Mouse (Mus musculus) lung, postnatal 0 days (tissue): ENCODE measurements around the gene Fam71f1. TPM values are rescaled to one million over a fixed set of nuclear protein-coding genes. Genes with fewer than 3 reads are reported as not detected.

Experiments
- ATAC-seq: fragments of 200-750 bp; cut with Nextera tagmentation; 2 replicates; pipeline ENCODE4 v1.8.0; 2017; ENCODE audit warnings: moderate library complexity
- DNase-seq: peaks from one replicate; pipeline ENCODE4 v3.0.0-alpha.2; 2016; ENCODE audit warnings: low spot score
- H3K27ac ChIP-seq: fragments of 300-500 bp; sonication (generic); 2 replicates; pipeline ENCODE4 v1.5.1; 2014; ENCODE audit warnings: antibody characterized with exemption, mild to moderate bottlenecking, low read length, mixed read lengths
- H3K27me3 ChIP-seq: fragments of 300-500 bp; sonication (generic); replicated peaks from 2 replicates; pipeline ENCODE4 v1.6.1; 2014; ENCODE audit warnings: low read length, mixed read lengths; ENCODE audit not compliant: insufficient read depth
- H3K36me3 ChIP-seq: fragments of 300-500 bp; sonication (generic); 2 replicates; pipeline ENCODE4 v1.6.1; 2014; ENCODE audit warnings: low read length, mixed read lengths; ENCODE audit not compliant: insufficient read depth
- H3K4me1 ChIP-seq: fragments of 300-500 bp; sonication (generic); 2 replicates; pipeline ENCODE4 v1.6.1; 2014; ENCODE audit warnings: antibody characterized with exemption, low read depth, low read length, mixed read lengths; ENCODE audit not compliant: insufficient read depth
- H3K4me2 ChIP-seq: fragments of 300-500 bp; sonication (generic); replicated peaks from 2 replicates; pipeline ENCODE4 v1.6.1; 2014; ENCODE audit warnings: low read depth, mild to moderate bottlenecking, low read length, moderate library complexity, mixed read lengths
- H3K4me3 ChIP-seq: fragments of 300-500 bp; sonication (generic); 2 replicates; pipeline ENCODE4 v1.5.1; 2014; ENCODE audit warnings: low read depth, low read length
- H3K9ac ChIP-seq: fragments of 300-500 bp; sonication (generic); replicated peaks from 2 replicates; pipeline ENCODE4 v1.6.1; 2014; ENCODE audit warnings: low read depth, mild to moderate bottlenecking
- H3K9me3 ChIP-seq: fragments of 300-500 bp; sonication (generic); 2 replicates; pipeline ENCODE4 v1.6.1; 2016; ENCODE audit warnings: low read length, mixed read lengths
- CTCF ChIP-seq: IDR thresholded peaks from 2 replicates; pipeline ENCODE4 v1.5.1; 2016; ENCODE audit warnings: antibody characterized with exemption, mild to moderate bottlenecking
- EP300 ChIP-seq: IDR thresholded peaks from 2 replicates; pipeline ENCODE4 v1.6.1; 2016; ENCODE audit warnings: antibody characterized with exemption, mild to moderate bottlenecking, control low read depth
- WGBS: fragments of 180-500 bp; shearing (Covaris S2); extraction: QIAGEN DNeasy Blood & Tissue Kit; methylation state at CpG from one replicate; pipeline ENCODE4 v1.1.7; 2014; 5-methylcytosine and 5-hydroxymethylcytosine counted together
- polyA plus RNA-seq: library from polyadenylated mRNA; unstranded; fragments of >200 nt; fragmentation: Nextera tagmentation; extraction: Ambion mirVana; gene quantifications from 2 replicates; pipeline ENCODE4 v1.2.1, GENCODE M21; 2015

The Fam71f1 gene
- polyA plus RNA-seq, 1 experiment from 2014 or later = not detected

GRCm38 (mm10) chr6:29280671-29281070, 38.3 kb upstream of the Fam71f1 start:
- Histone ChIP-seq H3K9me3 (no peaks in the 10 kb centered on the region), H3K27ac (no peak overlapping the region), H3K27me3 (no peaks in the 10 kb centered on the region), H3K4me2 (no peak overlapping the region), H3K9ac (no peak overlapping the region), H3K4me3 (no peak overlapping the region), H3K36me3 (no peaks in the 10 kb centered on the region), H3K4me1 (no peaks in the 10 kb centered on the region)
- no peak for DNase-seq
- TF ChIP-seq CTCF (no peak), EP300 (no peak)
- no peak for ATAC-seq
- WGBS = 29% methylated on average over 7 of the region's 7 CpGs

- ATAC-seq (no peak), DNase-seq (no peak)
- H3K4me2 ChIP-seq = no peak overlapping the region
- H3K27me3 ChIP-seq = no peaks in the 10 kb centered on the region
- H3K9me3 ChIP-seq = no peaks in the 10 kb centered on the region
- no peak for TF ChIP-seq EP300
- no peak overlapping the region for H3K9ac ChIP-seq
- no peaks in the 10 kb centered on the region for H3K36me3 ChIP-seq
- H3K4me3 ChIP-seq = no peak overlapping the region
- H3K4me1 ChIP-seq = no peaks in the 10 kb centered on the region
- 68% methylated on average over 7 of the region's 7 CpGs for WGBS
- no peak overlapping the region for H3K27ac ChIP-seq
These were observed 32.1 kb upstream of the Fam71f1 start for GRCm38 (mm10) chr6:29286870-29287269.

GRCm38 (mm10) chr6:29287481-29287880, 31.5 kb upstream of the Fam71f1 start:
- Histone ChIP-seq H3K4me1 (no peaks in the 10 kb centered on the region), H3K4me2 (no peak overlapping the region), H3K9ac (no peak overlapping the region), H3K27ac (no peak overlapping the region), H3K4me3 (no peak overlapping the region), H3K27me3 (no peaks in the 10 kb centered on the region), H3K36me3 (no peaks in the 10 kb centered on the region), H3K9me3 (no peaks in the 10 kb centered on the region)
- DNase-seq (no peak), ATAC-seq (no peak)
- TF ChIP-seq EP300 (no peak), CTCF (no peak)
- WGBS = 60% methylated on average over 6 of the region's 6 CpGs

GRCm38 (mm10) chr6:29287944-29288343, 31.0 kb upstream of the Fam71f1 start:
- no peaks in the 10 kb centered on the region for H3K27me3 ChIP-seq
- H3K4me2 ChIP-seq = no peak overlapping the region
- no peaks in the 10 kb centered on the region for H3K4me1 ChIP-seq
- no peak overlapping the region for H3K9ac ChIP-seq
- 63% methylated on average over 5 of the region's 5 CpGs for WGBS
- DNase-seq (no peak), ATAC-seq (no peak)
- H3K36me3 ChIP-seq = no peaks in the 10 kb centered on the region
- H3K27ac ChIP-seq = no peak overlapping the region
- no peak for TF ChIP-seq CTCF
- no peak for TF ChIP-seq EP300
- no peaks in the 10 kb centered on the region for H3K9me3 ChIP-seq
- H3K4me3 ChIP-seq = no peak overlapping the region

- no peak overlapping the region for H3K4me2 ChIP-seq
- TF ChIP-seq EP300 = no peak
- TF ChIP-seq CTCF = no peak
- H3K36me3 ChIP-seq = no peaks in the 10 kb centered on the region
- no peaks in the 10 kb centered on the region for H3K27me3 ChIP-seq
- no peaks in the 10 kb centered on the region for H3K4me1 ChIP-seq
- ATAC-seq (no peak), DNase-seq (no peak)
- H3K27ac ChIP-seq = no peak overlapping the region
- H3K4me3 ChIP-seq = no peak overlapping the region
- 58% methylated on average over 6 of the region's 6 CpGs for WGBS
- no peak overlapping the region for H3K9ac ChIP-seq
- no peaks in the 10 kb centered on the region for H3K9me3 ChIP-seq
These were observed 30.3 kb upstream of the Fam71f1 start for GRCm38 (mm10) chr6:29288651-29289050.

GRCm38 (mm10) chr6:29299112-29299511, 19.8 kb upstream of the Fam71f1 start:
- Histone ChIP-seq H3K9me3 (peaks cover 3% of the 10 kb centered on the region; the same call in 1 of the 2 replicates), H3K27me3 (no peaks in the 10 kb centered on the region), H3K27ac (no peak overlapping the region), H3K36me3 (no peaks in the 10 kb centered on the region), H3K4me3 (no peak overlapping the region), H3K4me2 (no peak overlapping the region), H3K9ac (no peak overlapping the region), H3K4me1 (no peaks in the 10 kb centered on the region)
- 39% methylated on average over 2 of the region's 2 CpGs for WGBS
- ATAC-seq = no peak
- TF ChIP-seq EP300 (no peak), CTCF (no peak)
- no peak for DNase-seq

GRCm38 (mm10) chr6:29303251-29303650, 15.7 kb upstream of the Fam71f1 start:
- ATAC-seq (no peak), DNase-seq (no peak)
- H3K4me2 ChIP-seq = no peak overlapping the region
- peaks cover 3% of the 10 kb centered on the region; the same call in 1 of the 2 replicates for H3K9me3 ChIP-seq
- H3K36me3 ChIP-seq = no peaks in the 10 kb centered on the region
- H3K4me1 ChIP-seq = no peaks in the 10 kb centered on the region
- no peaks in the 10 kb centered on the region for H3K27me3 ChIP-seq
- no peak overlapping the region for H3K4me3 ChIP-seq
- no peak overlapping the region for H3K9ac ChIP-seq
- H3K27ac ChIP-seq = no peak overlapping the region
- TF ChIP-seq CTCF (no peak), EP300 (no peak)
